Mouse (Mus musculus) cerebellum, adult 18-20 months (tissue): Measurements from ENCODE around the gene Bbs4.

Experiments used
- DNase-seq, 2 experiments: peaks; one replicate each; pipeline ENCODE4 v3.0.0; 2021

Bbs4 gene

DNA sequence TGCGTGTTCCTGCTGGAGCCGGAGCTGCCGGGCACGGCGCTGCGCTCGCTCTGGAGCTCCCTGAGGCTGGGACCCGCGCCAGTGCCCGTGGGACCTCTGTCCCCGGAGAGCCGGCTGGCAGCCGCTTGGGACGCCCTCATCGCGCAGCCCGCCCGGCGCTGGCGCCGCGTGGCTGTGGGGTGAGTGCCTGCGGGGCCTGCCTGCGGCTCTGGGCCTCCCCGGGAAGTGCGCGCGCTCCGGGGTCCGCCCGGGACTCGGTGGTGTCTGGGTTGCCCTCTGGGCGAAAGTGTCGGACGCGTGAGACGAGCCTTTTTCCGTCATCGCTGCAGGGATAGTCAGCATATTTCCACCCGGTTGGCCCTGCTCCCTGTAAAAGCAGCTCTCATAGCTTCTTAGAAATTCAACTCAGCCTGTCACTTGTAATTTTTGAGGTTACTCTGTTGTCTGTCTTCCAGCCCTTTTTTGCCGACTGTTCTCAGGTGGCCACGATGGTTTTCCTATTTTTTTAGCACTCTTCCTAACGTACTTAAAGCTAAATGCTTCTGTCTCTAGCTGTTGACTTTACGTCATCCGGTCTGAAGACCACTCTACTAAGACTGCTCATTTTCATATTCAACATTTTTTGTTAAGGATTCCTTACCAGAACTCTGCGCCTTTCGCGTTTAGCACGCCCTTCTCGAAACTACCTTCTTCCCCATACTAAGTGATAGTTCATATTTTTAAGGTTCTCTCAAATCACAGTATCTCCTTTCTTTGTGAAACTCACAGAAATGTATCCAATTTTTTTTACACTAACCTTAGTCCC, 61.4 kb downstream of the Bbs4 start:
- DNase-seq, result no peak

DNA sequence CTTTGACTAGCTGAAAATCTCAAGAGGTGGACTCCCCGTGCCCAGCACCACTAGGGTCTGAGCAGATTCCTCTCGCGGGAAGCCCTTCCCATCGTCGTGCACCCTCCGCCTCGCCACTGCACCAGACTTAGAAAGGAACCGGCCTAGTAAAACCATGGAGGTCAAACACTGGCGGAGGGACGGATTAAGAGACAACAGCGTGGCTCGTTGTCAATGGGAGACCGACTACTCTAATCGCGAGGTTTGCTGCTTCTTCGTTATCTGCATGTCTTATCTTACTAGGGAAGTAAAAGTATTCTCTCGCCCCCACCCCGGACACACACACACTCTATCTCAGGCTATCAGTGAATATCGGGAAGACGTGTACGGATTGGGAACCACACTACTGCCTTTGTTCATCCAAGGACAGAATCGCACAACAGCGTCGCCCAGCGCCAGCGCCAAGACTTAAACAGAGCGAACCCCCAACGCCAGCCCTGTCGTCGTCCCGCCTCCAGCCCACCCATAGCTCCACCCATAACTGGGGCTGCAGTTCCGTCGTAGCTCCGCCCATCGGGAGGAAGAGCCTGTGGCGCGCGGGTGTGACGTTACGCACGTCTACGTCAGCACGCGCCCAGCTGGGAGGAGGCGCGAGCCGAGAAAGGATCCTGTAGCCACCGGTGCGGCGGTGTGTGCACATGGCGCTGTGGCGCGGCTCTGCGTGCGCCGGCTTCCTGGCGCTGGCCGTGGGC, 62.2 kb downstream of the Bbs4 start, which contains the start of gene Adpgk:
TSS of gene Adpgk (plus strand) at position 602 of the 731 bp plus-strand sequence.
- peak; percentile 99 to 100 for DNase-seq

- DNase-seq, result no peak
Measured at GRCm38 (mm10) chr9:59289529-59290115, 63.7 kb downstream of the Bbs4 start.

DNA sequence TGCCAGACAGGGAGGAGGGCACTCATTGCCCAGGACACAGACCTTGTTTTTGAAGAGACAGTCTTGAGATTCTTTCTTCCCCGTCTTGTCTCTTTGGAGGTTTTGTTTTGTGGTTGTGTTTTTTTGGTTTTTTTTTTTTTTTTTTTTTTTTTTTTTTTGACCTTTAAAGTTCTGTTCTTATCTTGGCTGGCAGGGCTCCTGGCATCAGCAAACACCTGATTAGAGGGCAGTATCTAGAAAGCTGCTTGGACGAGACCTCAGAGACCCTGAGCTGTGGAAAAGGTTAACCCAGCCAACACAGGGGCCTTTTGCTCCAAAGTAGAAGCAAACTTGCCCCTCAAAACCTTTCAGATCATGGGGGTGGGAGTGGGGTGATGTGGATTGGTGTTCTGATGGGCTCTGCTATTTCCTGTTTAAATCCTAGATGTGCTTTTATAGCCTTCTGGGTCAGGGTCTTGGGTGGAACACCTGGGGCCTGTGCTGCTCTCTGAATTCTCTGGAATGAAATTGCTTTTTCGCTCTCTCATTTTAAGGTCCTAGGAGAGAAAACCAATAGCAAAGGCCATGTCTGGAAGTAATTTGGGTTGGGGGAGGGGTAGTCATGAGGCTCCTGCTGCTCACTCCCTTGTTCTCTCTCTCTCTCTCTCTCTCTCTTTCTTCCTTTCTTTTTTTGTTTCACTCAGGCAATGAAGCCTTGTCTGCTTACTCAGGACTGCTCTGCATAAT, 64.5 kb downstream of the Bbs4 start:
- no peak for DNase-seq

DNA sequence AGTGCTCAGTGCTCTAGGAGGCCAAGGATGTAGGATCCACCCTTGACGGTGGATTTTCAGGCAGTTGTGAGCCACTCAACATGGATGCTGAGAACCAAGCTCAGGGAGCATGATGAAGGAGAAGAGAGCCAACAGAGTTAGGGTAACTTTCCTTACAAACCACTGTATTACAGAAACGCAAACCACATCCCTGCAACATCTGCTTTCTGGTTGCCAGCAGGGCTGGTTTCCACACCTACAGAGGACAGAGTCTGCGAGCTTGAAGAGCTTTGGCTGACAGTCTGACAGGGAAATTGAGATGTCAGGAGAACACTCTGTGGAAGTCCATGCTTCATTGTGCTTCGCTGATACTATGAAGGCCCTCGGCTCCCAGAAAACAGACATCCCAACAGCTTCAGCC, 65.2 kb downstream of the Bbs4 start:
- DNase-seq, result no peak

GRCm38 (mm10) chr9:59285614-59286013, 67.7 kb downstream of the Bbs4 start:
- no peak for DNase-seq

DNA sequence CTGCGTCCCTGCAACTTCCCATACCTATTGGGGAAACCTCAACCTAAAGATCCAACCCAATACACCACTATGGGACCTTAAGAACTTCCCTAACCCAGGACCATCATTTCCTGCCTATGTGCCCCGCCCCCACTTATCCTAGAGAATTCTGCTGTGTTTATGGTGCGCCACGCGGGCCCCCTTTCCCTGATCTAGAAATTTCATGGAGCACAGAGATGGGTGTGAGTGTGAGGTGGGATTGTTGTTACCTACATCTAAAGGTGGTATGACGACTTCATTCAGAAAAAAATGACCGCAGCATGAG, 70.7 kb downstream of the Bbs4 start:
- DNase-seq, result no peak

DNA sequence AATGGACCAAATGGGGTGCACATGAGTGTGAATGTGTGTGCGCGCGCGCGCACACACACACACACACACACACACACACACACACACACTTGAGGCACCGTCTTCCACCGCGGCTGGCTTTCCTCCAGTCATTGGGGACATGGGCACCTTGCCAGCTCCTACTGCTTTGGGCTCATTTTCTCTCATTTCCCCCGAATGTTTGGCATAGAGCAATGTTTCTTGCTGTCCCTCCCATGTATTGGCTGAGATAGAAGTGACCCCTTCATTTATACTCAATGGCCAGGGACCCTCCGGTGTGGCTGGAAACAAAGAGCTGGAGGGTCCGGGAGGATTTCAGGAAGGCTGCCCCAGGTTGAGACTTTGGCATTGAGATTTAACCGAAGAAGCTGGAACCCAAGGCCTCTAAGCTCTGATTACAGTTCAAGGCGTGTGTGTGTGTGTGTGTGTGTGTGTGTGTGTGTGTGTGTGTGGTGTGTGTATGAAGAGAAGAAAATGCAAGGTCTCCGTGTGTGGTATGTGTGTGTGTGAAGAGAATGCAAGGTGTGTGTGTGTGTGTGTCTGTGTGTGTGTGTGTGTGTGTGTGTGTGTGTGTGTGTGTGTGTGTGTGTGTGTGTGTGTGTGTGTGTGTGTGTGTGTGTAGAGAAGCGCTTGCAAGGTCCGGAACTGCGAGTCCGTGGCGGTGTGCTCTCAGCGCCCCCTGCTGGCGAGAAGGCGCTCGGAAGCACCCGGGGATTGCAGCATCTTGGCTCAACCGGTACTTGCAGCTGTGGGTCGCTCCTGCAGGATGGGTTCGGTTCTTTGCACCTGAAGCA, 71.2 kb downstream of the Bbs4 start:
- DNase-seq, result peak; percentile 76 to 89

DNA sequence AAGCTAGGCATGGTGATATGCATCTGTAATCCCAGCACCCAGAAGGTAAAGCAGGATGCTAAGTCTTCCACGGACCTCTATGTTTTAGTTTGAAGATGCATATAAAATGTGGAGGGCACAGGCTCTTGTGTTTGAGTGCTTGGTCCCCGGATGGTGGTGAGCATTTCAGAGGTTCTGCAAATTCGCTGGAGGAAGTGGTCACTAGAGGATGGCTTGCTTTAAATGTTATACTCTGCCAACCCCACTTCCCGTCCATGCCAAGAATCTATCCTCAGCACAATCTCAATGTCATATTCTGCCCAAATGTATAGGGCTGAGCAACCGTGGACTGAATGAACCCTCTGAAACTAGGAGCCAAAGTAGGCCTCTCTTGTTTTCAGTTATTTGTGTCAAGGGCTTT, 72.4 kb downstream of the Bbs4 start:
- DNase-seq, result no peak

DNA sequence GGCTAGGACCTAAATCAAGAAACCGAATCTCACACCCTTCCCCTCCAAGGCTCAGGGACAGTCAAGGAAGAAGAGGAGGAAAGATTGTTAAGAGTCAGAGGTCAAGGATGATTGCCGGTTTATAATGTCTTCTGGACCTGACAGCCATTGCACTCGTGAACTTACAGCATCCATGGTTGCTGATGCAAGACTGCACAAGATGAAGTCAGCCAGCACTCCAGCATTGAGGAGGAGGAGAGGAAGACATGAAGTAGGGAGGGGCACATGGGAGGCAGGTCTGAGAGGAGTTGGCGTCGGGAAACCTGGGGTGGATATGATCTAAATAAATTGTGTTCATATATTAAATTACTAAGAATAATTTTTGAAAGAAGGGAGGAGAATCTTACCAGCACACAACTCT, 74.6 kb downstream of the Bbs4 start:
- DNase-seq, result no peak

GRCm38 (mm10) chr9:59278199-59278598, 75.1 kb downstream of the Bbs4 start:
- no peak for DNase-seq

- DNase-seq, result no peak
Measured at GRCm38 (mm10) chr9:59274846-59275455, 78.4 kb downstream of the Bbs4 start.

DNA sequence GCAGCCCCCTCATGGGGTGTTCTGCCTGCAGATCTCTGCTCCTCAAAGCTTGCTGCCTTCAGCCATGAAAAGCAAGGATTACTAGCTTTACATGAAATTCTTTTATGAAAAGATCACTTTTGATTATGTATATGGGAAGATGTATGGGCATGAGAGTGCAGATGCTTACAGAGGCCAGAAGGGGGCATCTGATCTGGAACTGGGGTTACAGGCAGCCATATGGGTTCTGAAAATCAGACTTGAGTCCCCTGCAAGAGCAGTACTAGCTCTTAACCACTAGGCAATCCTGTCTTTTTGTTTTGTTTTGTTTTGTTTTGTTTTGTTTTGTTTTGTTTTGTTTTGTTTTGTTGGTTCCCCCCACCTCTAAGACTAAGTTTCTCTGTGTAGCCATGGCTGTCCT, 80.1 kb downstream of the Bbs4 start:
- no peak for DNase-seq
